Mouse (Mus musculus) mouse embryonic stem cell (cell line): ENCODE measurements around the gene Gm4141.
"Not testable (repeated sequence)": the region's sequence is repeated elsewhere in the genome, so short reads cannot be mapped to it uniquely, and the experiment has no call there.

ENCODE experiments used
- in situ Hi-C, 2 experiments: fragments of 300-500 bp; cut with MboI; formaldehyde crosslinking; loops; 1 replicate in 1 of 2; 3 replicates in 1 of 2; pipeline ENCODE4 v1.14.3; 2019 to 2020; ENCODE audit warnings: low sequenced_read_pairs in 2 of 2, low pct_unique_long_range_greater_than_20kb in 1 of 2, mixed read lengths in 1 of 2; ENCODE audit not compliant: unreplicated experiment in 1 of 2

Gene Gm4141

DNA sequence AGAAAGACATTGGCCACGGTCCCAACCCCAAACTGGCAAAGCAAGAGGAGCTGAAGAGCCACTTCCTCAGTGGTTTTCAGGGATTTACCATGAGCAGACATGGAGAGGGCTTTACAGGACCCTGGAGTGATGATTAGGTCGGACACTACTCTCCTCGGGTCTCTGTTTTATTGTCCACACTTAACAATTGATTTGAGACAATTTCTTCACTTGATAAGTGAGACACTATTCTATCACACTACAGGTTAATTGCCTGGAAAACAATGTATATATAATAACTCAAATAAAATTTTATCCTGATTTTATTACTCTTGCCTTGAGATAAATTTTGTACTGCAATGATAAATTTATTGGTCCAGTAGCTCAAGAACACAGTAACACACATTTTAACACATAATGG is at the start of gene Gm4141:
Gene Gm4141 (minus strand): TSS at position 101 of the 400 bp plus-strand sequence.
- in situ Hi-C loops: not testable (repeated sequence)

DNA sequence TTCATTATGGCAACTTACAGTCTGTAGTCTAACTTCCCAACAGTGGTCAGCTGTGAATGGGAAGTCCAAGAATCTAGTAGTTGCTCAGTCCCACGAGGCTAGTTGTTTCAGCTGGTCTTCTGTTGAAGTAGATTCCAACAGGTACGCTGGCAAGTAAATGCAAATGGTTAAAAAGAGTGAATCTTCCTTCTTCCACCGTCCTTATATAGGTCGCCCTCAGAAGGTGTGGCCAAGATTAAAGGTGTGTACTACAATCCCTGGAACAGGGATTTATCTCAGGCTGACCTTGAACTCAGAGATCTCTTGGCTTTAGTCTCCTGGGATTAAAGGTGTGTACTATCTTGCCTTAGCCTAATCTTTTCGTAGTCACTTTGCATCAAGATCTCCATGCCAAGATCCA is 22.9 kb upstream of the Gm4141 start, which contains the start of gene Gm4513:
Gene Gm4513 (minus strand): TSS at position 101 of the 400 bp plus-strand sequence.
- in situ Hi-C loops: not testable (repeated sequence)

DNA sequence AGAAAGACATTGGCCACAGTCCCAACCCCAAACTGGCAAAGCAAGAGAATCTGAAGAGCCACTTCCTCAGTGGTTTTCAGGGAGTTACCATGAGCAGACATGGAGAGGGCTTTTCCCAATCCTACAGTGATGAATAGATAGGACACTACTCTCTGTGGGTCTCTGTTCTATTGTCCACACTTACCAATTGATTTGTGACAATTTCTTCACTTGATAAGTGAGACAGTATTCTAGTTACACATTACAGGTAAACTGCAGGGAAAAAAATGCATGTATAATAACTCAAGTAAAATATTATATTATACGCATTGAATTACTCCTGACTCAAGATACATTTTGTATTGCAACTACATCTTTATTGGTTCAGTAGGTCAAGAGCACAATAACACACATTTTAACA is 30.4 kb downstream of the Gm4141 start, which contains the start of gene Gm5726:
Gene Gm5726 (minus strand): TSS at position 101 of the 400 bp plus-strand sequence.
- in situ Hi-C loops: not testable (repeated sequence)

DNA sequence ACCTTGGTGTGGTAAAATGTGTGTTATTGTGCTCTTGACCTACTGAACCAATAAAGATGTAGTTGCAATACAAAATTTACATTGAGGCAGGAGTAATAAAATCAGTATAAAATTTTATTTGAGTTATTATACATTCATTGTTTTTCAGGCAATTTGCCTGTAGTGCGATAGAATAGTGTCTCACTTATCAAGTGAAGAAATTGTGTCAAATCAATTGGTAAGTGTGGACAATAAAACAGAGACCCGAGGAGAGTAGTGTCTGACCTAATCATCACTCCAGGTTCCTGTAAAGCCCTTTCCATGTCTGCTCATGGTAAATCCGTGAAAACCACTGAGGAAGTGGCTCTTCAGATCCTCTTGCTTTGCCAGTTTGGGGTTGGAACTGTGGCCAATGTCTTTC is 42.5 kb downstream of the Gm4141 start, which contains the start of gene Vmn1r104:
Gene Vmn1r104 (plus strand): TSS at position 301 of the 400 bp plus-strand sequence.
- in situ Hi-C loops: not testable (repeated sequence)
